Mouse (Mus musculus): ENCODE results near the gene Ntm. TPM values are rescaled to one million over a fixed set of nuclear protein-coding genes. Genes with fewer than 3 reads are reported as not detected.

The Ntm gene
- total and polyA plus RNA-seq, 2 experiments from 2014 or later, result 162 to 235 TPM

DNA sequence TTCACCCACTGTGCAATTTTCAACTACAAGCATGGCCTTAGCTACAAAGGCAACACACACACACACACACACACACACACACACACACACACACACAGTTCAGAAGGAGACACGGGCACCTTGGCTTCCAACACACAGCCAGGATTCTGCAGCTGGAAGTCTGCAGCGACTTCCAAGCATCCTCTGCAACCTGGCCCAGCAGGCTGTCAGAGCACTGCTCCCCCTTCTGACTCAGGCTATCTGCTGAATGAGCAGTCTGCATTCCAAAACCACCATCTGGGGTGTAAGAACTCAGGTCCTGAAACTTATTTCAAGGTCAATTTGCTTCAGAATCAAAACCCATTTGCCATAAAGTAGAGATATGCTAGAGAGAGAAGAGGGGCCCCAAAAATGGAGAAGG lies 246.1 kb downstream of the Ntm start:
- H3K27ac ChIP-seq (ENCODE audit: low read depth, low read length), result no peak overlapping the region
- 0 out of 2 replicates have a peak, but pooled peaks have one; percentile 20 for ATAC-seq
- no peaks in the 10 kb centered on the region for H3K9me3 ChIP-seq (ENCODE audit: low read length)
- TF ChIP-seq CTCF (IDR thresholded peaks at IDR 0.05; ENCODE audit: low read depth), result no peak; the same call in 1 of the 2 replicates
- H3K4me1 ChIP-seq (ENCODE audit: insufficient read depth), result no peaks in the 10 kb centered on the region; the same call in 1 of the 2 replicates
- no peaks in the 10 kb centered on the region for H3K36me3 ChIP-seq (ENCODE audit: insufficient read depth)
- WGBS, result 37% methylated on average over 2 of the region's 2 CpGs
- H3K27me3 ChIP-seq (ENCODE audit: insufficient read depth, low read length), result no peaks in the 10 kb centered on the region
- no peak overlapping the region for H3K9ac ChIP-seq
- no peak for DNase-seq
- no peak overlapping the region for H3K4me2 ChIP-seq (ENCODE audit: low read depth)
- H3K4me3 ChIP-seq (ENCODE audit: low read depth, low read length), result no peak overlapping the region

DNA sequence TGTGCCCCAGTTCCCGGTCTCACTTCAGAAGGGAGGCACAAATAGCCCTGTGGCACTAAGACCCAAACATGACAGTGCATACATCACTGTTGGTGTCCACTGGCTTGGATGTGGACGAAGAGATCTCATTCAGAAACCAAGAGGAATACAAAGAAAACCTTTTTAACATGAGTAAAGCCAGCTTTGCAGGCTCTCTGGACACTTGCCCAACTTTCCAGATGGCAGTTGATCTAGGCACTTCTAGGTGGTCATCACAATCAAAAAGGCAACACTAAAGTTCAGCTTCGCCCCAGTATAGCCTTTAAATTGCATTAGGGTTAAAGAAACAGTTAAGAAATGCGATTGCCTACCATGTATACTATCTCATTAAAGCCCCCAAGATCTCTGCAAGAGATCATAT lies 264.7 kb downstream of the Ntm start:
- ATAC-seq, result no peak
- Histone ChIP-seq H3K9me3 (ENCODE audit: low read length) (no peaks in the 10 kb centered on the region), H3K27ac (ENCODE audit: low read depth, low read length) (no peak overlapping the region), H3K4me2 (ENCODE audit: low read depth) (no peak overlapping the region), H3K36me3 (ENCODE audit: insufficient read depth) (no peaks in the 10 kb centered on the region), H3K4me3 (ENCODE audit: low read depth, low read length) (no peak overlapping the region), H3K4me1 (ENCODE audit: insufficient read depth) (no peaks in the 10 kb centered on the region), H3K27me3 (ENCODE audit: insufficient read depth, low read length) (no peaks in the 10 kb centered on the region), H3K9ac (no peak overlapping the region)
- WGBS, result 82% methylated on average over 4 of the region's 4 CpGs
- no peak for DNase-seq
- no peak for TF ChIP-seq CTCF (IDR thresholded peaks at IDR 0.05; ENCODE audit: low read depth)

DNA sequence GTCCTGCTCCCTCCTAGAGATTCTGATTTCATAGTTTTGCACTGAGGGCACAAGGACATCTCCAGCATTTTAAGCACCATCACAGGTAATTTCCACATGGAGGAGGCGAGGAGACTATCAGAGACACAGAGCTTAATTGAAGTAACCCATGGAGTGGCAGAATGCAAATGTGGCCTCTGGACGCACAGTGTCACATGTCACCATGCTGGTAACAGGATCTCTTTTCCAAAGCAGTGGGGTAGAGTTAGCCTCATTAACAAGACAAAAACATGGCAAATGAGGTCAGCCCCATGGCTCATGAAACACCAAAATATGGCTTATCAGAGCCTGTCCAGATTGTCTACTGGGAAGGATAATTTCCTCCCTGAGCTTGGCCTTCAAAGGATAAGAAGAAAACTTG lies 268.8 kb downstream of the Ntm start:
- no peak for ATAC-seq
- no peaks in the 10 kb centered on the region for H3K27me3 ChIP-seq (ENCODE audit: insufficient read depth, low read length)

DNA sequence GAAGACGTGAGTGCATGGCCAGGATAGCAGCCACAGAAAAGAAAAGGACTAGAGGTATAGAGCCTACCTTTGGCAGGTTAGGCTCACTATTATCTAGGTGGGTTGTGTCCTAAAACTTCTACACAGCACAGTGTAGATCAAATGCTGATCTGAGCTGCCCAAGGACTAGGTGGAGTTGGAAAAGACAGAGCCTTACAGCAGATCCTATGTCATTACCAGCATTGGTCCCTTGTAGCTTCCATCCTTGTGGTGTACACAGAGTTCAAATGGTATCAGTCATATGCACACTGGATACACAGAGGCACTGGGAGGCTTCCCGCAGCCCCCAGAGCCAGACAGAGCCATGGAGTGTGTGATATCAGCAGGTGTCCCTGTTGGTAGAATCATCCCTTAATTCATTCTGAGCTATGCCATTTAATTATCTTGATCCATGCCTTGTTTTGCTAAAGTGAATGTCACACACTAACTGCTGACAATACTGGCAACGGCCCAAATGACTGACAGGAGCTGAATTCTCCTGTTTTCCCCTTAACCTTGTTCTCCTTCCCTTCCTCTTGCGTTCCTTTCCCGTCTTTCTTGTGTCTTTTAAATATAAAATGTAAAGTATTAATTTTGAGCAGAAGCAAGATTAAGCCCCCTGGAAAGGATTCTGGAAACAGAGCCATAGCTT lies 271.6 kb downstream of the Ntm start:
- ATAC-seq (0 out of 2 replicates have a peak, but pooled peaks have one; percentile 25), DNase-seq (peak; percentile 28)
- no peak overlapping the region for H3K9ac ChIP-seq
- WGBS, result 54% methylated on average over 5 of the region's 5 CpGs
- no peaks in the 10 kb centered on the region for H3K36me3 ChIP-seq (ENCODE audit: insufficient read depth)
- TF ChIP-seq CTCF (IDR thresholded peaks at IDR 0.05; ENCODE audit: low read depth), result no peak
- no peak overlapping the region for H3K27ac ChIP-seq (ENCODE audit: low read depth, low read length)
- no peak overlapping the region for H3K4me3 ChIP-seq (ENCODE audit: low read depth, low read length)
- H3K4me1 ChIP-seq (ENCODE audit: insufficient read depth), result no peaks in the 10 kb centered on the region
- H3K9me3 ChIP-seq (ENCODE audit: low read length), result no peaks in the 10 kb centered on the region
- no peaks in the 10 kb centered on the region for H3K27me3 ChIP-seq (ENCODE audit: insufficient read depth, low read length)
- H3K4me2 ChIP-seq (ENCODE audit: low read depth), result no peak overlapping the region

More for the DNA sequence above, 268.8 kb downstream of the Ntm start:
- DNase-seq, result no peak
- no peak for TF ChIP-seq CTCF (IDR thresholded peaks at IDR 0.05; ENCODE audit: low read depth)
- no peaks in the 10 kb centered on the region for H3K9me3 ChIP-seq (ENCODE audit: low read length)
- H3K9ac ChIP-seq, result no peak overlapping the region
- H3K4me1 ChIP-seq (ENCODE audit: insufficient read depth), result no peaks in the 10 kb centered on the region
- no peak overlapping the region for H3K4me3 ChIP-seq (ENCODE audit: low read depth, low read length)
- H3K27ac ChIP-seq (ENCODE audit: low read depth, low read length), result no peak overlapping the region
- no peak overlapping the region for H3K4me2 ChIP-seq (ENCODE audit: low read depth)
- 31% methylated on average over 2 of the region's 2 CpGs for WGBS
- H3K36me3 ChIP-seq (ENCODE audit: insufficient read depth), result no peaks in the 10 kb centered on the region

DNA sequence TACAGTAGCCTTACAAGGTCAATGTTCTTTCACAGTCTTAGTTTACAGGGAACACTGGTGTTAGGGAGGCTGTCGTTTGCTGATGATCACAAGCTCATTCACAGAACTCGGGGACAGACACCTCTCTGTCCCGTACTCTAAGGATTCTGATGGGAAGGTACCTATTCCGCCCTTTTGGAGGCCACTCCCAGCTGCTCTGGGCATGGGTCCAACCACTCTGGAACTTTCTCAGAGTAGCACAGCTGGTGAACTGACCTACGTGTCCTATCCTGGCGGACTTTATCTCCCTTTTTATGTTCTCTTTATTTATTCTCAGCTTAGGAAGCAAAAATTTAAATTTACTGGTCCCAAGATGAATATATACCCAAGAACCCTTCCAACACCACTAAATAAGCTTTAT lies 280.7 kb downstream of the Ntm start:
- DNase-seq (no peak), ATAC-seq (no peak)
- Histone ChIP-seq H3K27me3 (ENCODE audit: insufficient read depth, low read length) (no peaks in the 10 kb centered on the region), H3K36me3 (ENCODE audit: insufficient read depth) (no peaks in the 10 kb centered on the region), H3K9ac (no peak overlapping the region), H3K4me1 (ENCODE audit: insufficient read depth) (no peaks in the 10 kb centered on the region), H3K27ac (ENCODE audit: low read depth, low read length) (no peak overlapping the region), H3K4me3 (ENCODE audit: low read depth, low read length) (no peak overlapping the region), H3K4me2 (ENCODE audit: low read depth) (no peak overlapping the region), H3K9me3 (ENCODE audit: low read length) (no peaks in the 10 kb centered on the region)
- TF ChIP-seq CTCF (IDR thresholded peaks at IDR 0.05; ENCODE audit: low read depth), result no peak
- WGBS, result 57% methylated on average over 6 of the region's 6 CpGs

DNA sequence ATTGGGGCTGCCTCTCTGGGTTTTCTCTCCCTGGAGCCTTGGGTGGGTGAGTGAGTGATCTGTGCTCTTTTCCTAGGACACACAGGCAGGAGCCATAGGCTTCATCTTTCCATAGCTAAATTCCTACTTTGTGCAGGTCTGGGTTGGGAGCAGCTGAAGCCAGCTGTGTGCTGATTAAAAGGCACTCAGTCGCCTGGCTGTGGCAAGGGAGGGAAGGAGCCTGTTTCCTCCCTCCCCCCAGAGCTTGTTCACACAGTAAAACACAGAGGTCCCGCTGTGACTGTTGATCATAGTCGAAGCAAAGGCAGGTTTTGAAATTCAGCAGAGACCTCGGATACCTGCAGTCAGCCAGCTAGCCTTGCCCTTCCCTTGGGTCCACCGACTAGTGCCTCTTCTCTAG lies 282.3 kb downstream of the Ntm start:
- Histone ChIP-seq H3K4me2 (ENCODE audit: low read depth) (no peak overlapping the region), H3K4me3 (ENCODE audit: low read depth, low read length) (no peak overlapping the region), H3K9me3 (ENCODE audit: low read length) (no peaks in the 10 kb centered on the region), H3K9ac (no peak overlapping the region), H3K4me1 (ENCODE audit: insufficient read depth) (no peaks in the 10 kb centered on the region), H3K36me3 (ENCODE audit: insufficient read depth) (no peaks in the 10 kb centered on the region), H3K27ac (ENCODE audit: low read depth, low read length) (no peak overlapping the region), H3K27me3 (ENCODE audit: insufficient read depth, low read length) (no peaks in the 10 kb centered on the region)
- DNase-seq (no peak), ATAC-seq (peak; percentile 53; the same call in 1 of the 2 replicates)
- 16% methylated on average over 5 of the region's 5 CpGs for WGBS
- TF ChIP-seq CTCF (IDR thresholded peaks at IDR 0.05; ENCODE audit: low read depth), result no peak

DNA sequence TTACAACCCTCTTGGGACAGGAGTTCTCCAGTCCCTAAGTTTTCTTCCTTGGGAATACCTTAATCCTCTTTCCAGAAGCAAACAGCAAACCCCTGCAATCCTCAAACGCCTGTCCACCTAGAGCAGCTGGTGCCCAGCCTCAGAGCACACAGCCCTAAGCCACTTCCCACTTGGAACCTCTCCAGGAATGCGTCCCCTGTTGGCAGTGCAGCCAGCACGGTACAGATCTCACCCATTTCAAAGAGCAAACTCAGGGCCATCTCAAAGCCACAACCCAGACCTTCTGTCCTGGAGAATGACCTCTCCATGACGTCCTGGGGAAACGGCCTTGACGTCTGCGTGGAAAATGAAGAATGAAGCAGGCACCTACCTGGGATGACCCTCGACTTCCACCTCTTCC lies 289.0 kb downstream of the Ntm start:
- WGBS, result 52% methylated on average over 8 of the region's 8 CpGs
- DNase-seq (no peak), ATAC-seq (no peak)
- no peaks in the 10 kb centered on the region for H3K36me3 ChIP-seq (ENCODE audit: insufficient read depth)
- no peak overlapping the region for H3K9ac ChIP-seq
- TF ChIP-seq CTCF (IDR thresholded peaks at IDR 0.05; ENCODE audit: low read depth), result no peak; the same call in 1 of the 2 replicates
- H3K27ac ChIP-seq (ENCODE audit: low read depth, low read length), result no peak overlapping the region
- no peaks in the 10 kb centered on the region for H3K27me3 ChIP-seq (ENCODE audit: insufficient read depth, low read length)
- no peak overlapping the region for H3K4me2 ChIP-seq (ENCODE audit: low read depth)
- no peaks in the 10 kb centered on the region for H3K9me3 ChIP-seq (ENCODE audit: low read length)
- no peak overlapping the region for H3K4me3 ChIP-seq (ENCODE audit: low read depth, low read length)
- H3K4me1 ChIP-seq (ENCODE audit: insufficient read depth), result no peaks in the 10 kb centered on the region
